Mouse (Mus musculus) bone marrow macrophage, adult 2 months (primary cell): Measurements from ENCODE around the gene Emx2. TPM values are rescaled to one million over a fixed set of nuclear protein-coding genes. Genes with fewer than 3 reads are reported as not detected.

Experiments
- H3K27ac ChIP-seq: 2 replicates; pipeline ENCODE4 v1.5.1; 2012; ENCODE audit warnings: low read depth, low read length; ENCODE audit not compliant: insufficient read depth
- H3K4me1 ChIP-seq: 2 replicates; pipeline ENCODE4 v1.6.1; 2012; ENCODE audit warnings: low read length; ENCODE audit not compliant: control insufficient read depth, insufficient read depth
- H3K4me3 ChIP-seq: 2 replicates; pipeline ENCODE4 v1.5.1; 2012; ENCODE audit warnings: mild to moderate bottlenecking, low read length, moderate library complexity; ENCODE audit not compliant: insufficient read depth
- CTCF ChIP-seq: IDR thresholded peaks from 2 replicates; pipeline ENCODE4 v1.5.1; 2012; ENCODE audit warnings: low read depth, mild to moderate bottlenecking, low read length, moderate library complexity
- POLR2A ChIP-seq: IDR thresholded peaks from 2 replicates; pipeline ENCODE4 v1.6.1; 2012; ENCODE audit warnings: mild to moderate bottlenecking, low read depth, low read length, borderline replicate concordance
- polyA plus RNA-seq: library from polyadenylated mRNA; stranded (reverse); fragments of >200 nt; gene quantifications from 2 replicates; pipeline ENCODE4 v1.2.4, GENCODE M21; 2012; ENCODE audit not compliant: missing spikeins, insufficient read depth, insufficient read length

Emx2 gene
- polyA plus RNA-seq, 1 experiment, result not detected

- H3K27ac ChIP-seq, result no peak overlapping the region
- H3K4me3 ChIP-seq, result no peak overlapping the region
- H3K4me1 ChIP-seq, result peaks cover 4% of the 10 kb centered on the region; the same call in 1 of the 2 replicates
- TF ChIP-seq POLR2A (no peak), CTCF (no peak)
Observed at GRCm38 (mm10) chr19:59462459-59463292, 4.5 kb downstream of the Emx2 start.

- TF ChIP-seq CTCF (no peak), POLR2A (no peak)
- Histone ChIP-seq H3K4me1 (peaks cover 4% of the 10 kb centered on the region; the same call in 1 of the 2 replicates), H3K27ac (no peak overlapping the region), H3K4me3 (no peak overlapping the region)
Observed at GRCm38 (mm10) chr19:59463842-59464443, 5.8 kb downstream of the Emx2 start.

- Histone ChIP-seq H3K4me1 (peaks cover 4% of the 10 kb centered on the region; the same call in 1 of the 2 replicates), H3K4me3 (no peak overlapping the region), H3K27ac (no peak overlapping the region)
- no peak for TF ChIP-seq CTCF
- TF ChIP-seq POLR2A, result no peak
Observed at GRCm38 (mm10) chr19:59465281-59465680, 7.1 kb downstream of the Emx2 start.

- Histone ChIP-seq H3K4me1 (peaks cover under 1% of the 10 kb centered on the region; the same call in 1 of the 2 replicates), H3K27ac (no peak overlapping the region), H3K4me3 (no peak overlapping the region)
- TF ChIP-seq POLR2A (no peak), CTCF (no peak)
Observed at GRCm38 (mm10) chr19:59465751-59466410, 7.7 kb downstream of the Emx2 start.

- no peaks in the 10 kb centered on the region for H3K4me1 ChIP-seq
- H3K27ac ChIP-seq, result no peak overlapping the region
- no peak overlapping the region for H3K4me3 ChIP-seq
- TF ChIP-seq POLR2A (no peak), CTCF (no peak)
Observed at GRCm38 (mm10) chr19:59466417-59466937, 8.3 kb downstream of the Emx2 start.

- TF ChIP-seq CTCF (no peak), POLR2A (no peak)
- Histone ChIP-seq H3K4me1 (no peaks in the 10 kb centered on the region), H3K27ac (no peak overlapping the region), H3K4me3 (no peak overlapping the region)
Observed at GRCm38 (mm10) chr19:59467016-59467412, 8.8 kb downstream of the Emx2 start.

- H3K4me1 ChIP-seq, result no peaks in the 10 kb centered on the region
- no peak overlapping the region for H3K27ac ChIP-seq
- TF ChIP-seq CTCF, result no peak
- TF ChIP-seq POLR2A, result no peak
- H3K4me3 ChIP-seq, result no peak overlapping the region
Observed at GRCm38 (mm10) chr19:59467413-59468064, 9.4 kb downstream of the Emx2 start.

GRCm38 (mm10) chr19:59468065-59468810 is 10.1 kb downstream of the Emx2 start:
- no peak for TF ChIP-seq CTCF
- TF ChIP-seq POLR2A, result no peak
- H3K4me3 ChIP-seq, result no peak overlapping the region
- no peaks in the 10 kb centered on the region for H3K4me1 ChIP-seq
- no peak overlapping the region for H3K27ac ChIP-seq
